Mouse (Mus musculus) heart, postnatal 0 days (tissue): Measurements from ENCODE around the gene Slc2a6.

Experiments used
- CTCF ChIP-seq: IDR thresholded peaks from 2 replicates; pipeline ENCODE4 v1.5.1; 2016; ENCODE audit warnings: antibody characterized with exemption, control low read depth, low read depth
- EP300 ChIP-seq: IDR thresholded peaks from 2 replicates; pipeline ENCODE4 v1.6.1; 2016; ENCODE audit warnings: antibody characterized with exemption, low read depth

GRCm38 (mm10) chr2:27006255-27006654 is 21.5 kb downstream of the Slc2a6 start:
- TF ChIP-seq CTCF = no peak
- no peak for TF ChIP-seq EP300
